Mouse (Mus musculus): Measurements from ENCODE around the gene Bnipl. TPM values are rescaled to one million over a fixed set of nuclear protein-coding genes. Genes with fewer than 3 reads are reported as not detected.

Bnipl gene
- polyA plus RNA-seq, 1 experiment, result 0.61 TPM

- no peaks in the 10 kb centered on the region; the same call in 1 of the 2 replicates for H3K4me1 ChIP-seq (ENCODE audit: control insufficient read depth, insufficient read depth, low read length)
- no peak overlapping the region for H3K4me3 ChIP-seq (ENCODE audit: insufficient read depth, low read length)
- H3K27ac ChIP-seq (ENCODE audit: insufficient read depth, low read length), result no peak overlapping the region
- no peak for TF ChIP-seq POLR2A (IDR thresholded peaks at IDR 0.05; ENCODE audit: extremely low read depth, insufficient read depth, low read length)
- no peak for TF ChIP-seq CTCF (IDR thresholded peaks at IDR 0.05; ENCODE audit: extremely low read depth, insufficient read depth, low read length)
Measured at GRCm38 (mm10) chr3:95246465-95247231, 4.3 kb downstream of the Bnipl start.

GRCm38 (mm10) chr3:95243086-95243485 lies 7.9 kb downstream of the Bnipl start:
- TF ChIP-seq POLR2A (IDR thresholded peaks at IDR 0.05; ENCODE audit: extremely low read depth, insufficient read depth, low read length) (no peak), CTCF (IDR thresholded peaks at IDR 0.05; ENCODE audit: extremely low read depth, insufficient read depth, low read length) (no peak)
- H3K4me1 ChIP-seq (ENCODE audit: control insufficient read depth, insufficient read depth, low read length), result no peaks in the 10 kb centered on the region; the same call in 1 of the 2 replicates
- no peak overlapping the region for H3K4me3 ChIP-seq (ENCODE audit: insufficient read depth, low read length)
- H3K27ac ChIP-seq (ENCODE audit: insufficient read depth, low read length), result no peak overlapping the region

GRCm38 (mm10) chr3:95241498-95241897 lies 9.5 kb downstream of the Bnipl start, which contains the start of gene Gm128:
Gm128 (minus strand) TSS chr3:95241598.
- no peak within 1 kb of the TSS for H3K4me3 ChIP-seq (ENCODE audit: insufficient read depth, low read length)
- H3K4me1 ChIP-seq (ENCODE audit: control insufficient read depth, insufficient read depth, low read length), result peaks cover 4% of the 10 kb centered on the region; the same call in 1 of the 2 replicates
- H3K27ac ChIP-seq (ENCODE audit: insufficient read depth, low read length), result no peak within 1 kb of the TSS
- TF ChIP-seq CTCF (IDR thresholded peaks at IDR 0.05; ENCODE audit: extremely low read depth, insufficient read depth, low read length) (no peak), POLR2A (IDR thresholded peaks at IDR 0.05; ENCODE audit: extremely low read depth, insufficient read depth, low read length) (no peak)

- no peak for TF ChIP-seq CTCF (IDR thresholded peaks at IDR 0.05; ENCODE audit: extremely low read depth, insufficient read depth, low read length)
- no peak for TF ChIP-seq POLR2A (IDR thresholded peaks at IDR 0.05; ENCODE audit: extremely low read depth, insufficient read depth, low read length)
- no peak overlapping the region for H3K27ac ChIP-seq (ENCODE audit: insufficient read depth, low read length)
- H3K4me3 ChIP-seq (ENCODE audit: insufficient read depth, low read length), result no peak overlapping the region
- peaks cover 4% of the 10 kb centered on the region; the same call in 1 of the 2 replicates for H3K4me1 ChIP-seq (ENCODE audit: control insufficient read depth, insufficient read depth, low read length)
Measured at GRCm38 (mm10) chr3:95240900-95241299, 10.1 kb downstream of the Bnipl start.

- H3K27ac ChIP-seq (ENCODE audit: insufficient read depth, low read length), result no peak overlapping the region
- TF ChIP-seq CTCF (IDR thresholded peaks at IDR 0.05; ENCODE audit: extremely low read depth, insufficient read depth, low read length) (no peak), POLR2A (IDR thresholded peaks at IDR 0.05; ENCODE audit: extremely low read depth, insufficient read depth, low read length) (no peak)
Measured at GRCm38 (mm10) chr3:95239971-95240370, 11.0 kb downstream of the Bnipl start.

GRCm38 (mm10) chr3:95239022-95239421 lies 12.0 kb downstream of the Bnipl start:
- TF ChIP-seq CTCF (IDR thresholded peaks at IDR 0.05; ENCODE audit: extremely low read depth, insufficient read depth, low read length) (no peak), POLR2A (IDR thresholded peaks at IDR 0.05; ENCODE audit: extremely low read depth, insufficient read depth, low read length) (no peak)
- H3K27ac ChIP-seq (ENCODE audit: insufficient read depth, low read length), result no peak overlapping the region
- H3K4me3 ChIP-seq (ENCODE audit: insufficient read depth, low read length), result no peak overlapping the region
- peaks cover 4% of the 10 kb centered on the region; the same call in 1 of the 2 replicates for H3K4me1 ChIP-seq (ENCODE audit: control insufficient read depth, insufficient read depth, low read length)

More at GRCm38 (mm10) chr3:95239971-95240370, 11.0 kb downstream of the Bnipl start:
- Histone ChIP-seq H3K4me1 (ENCODE audit: control insufficient read depth, insufficient read depth, low read length) (peaks cover 4% of the 10 kb centered on the region; the same call in 1 of the 2 replicates), H3K4me3 (ENCODE audit: insufficient read depth, low read length) (no peak overlapping the region)

GRCm38 (mm10) chr3:95237541-95238099 lies 13.4 kb downstream of the Bnipl start:
- H3K4me1 ChIP-seq (ENCODE audit: control insufficient read depth, insufficient read depth, low read length), result peaks cover 4% of the 10 kb centered on the region; the same call in 1 of the 2 replicates
- no peak overlapping the region for H3K27ac ChIP-seq (ENCODE audit: insufficient read depth, low read length)
- H3K4me3 ChIP-seq (ENCODE audit: insufficient read depth, low read length), result no peak overlapping the region
- no peak for TF ChIP-seq CTCF (IDR thresholded peaks at IDR 0.05; ENCODE audit: extremely low read depth, insufficient read depth, low read length)
- no peak for TF ChIP-seq POLR2A (IDR thresholded peaks at IDR 0.05; ENCODE audit: extremely low read depth, insufficient read depth, low read length)

- no peak for TF ChIP-seq POLR2A (IDR thresholded peaks at IDR 0.05; ENCODE audit: extremely low read depth, insufficient read depth, low read length)
- TF ChIP-seq CTCF (IDR thresholded peaks at IDR 0.05; ENCODE audit: extremely low read depth, insufficient read depth, low read length), result no peak
- Histone ChIP-seq H3K27ac (ENCODE audit: insufficient read depth, low read length) (no peak overlapping the region), H3K4me3 (ENCODE audit: insufficient read depth, low read length) (no peak overlapping the region), H3K4me1 (ENCODE audit: control insufficient read depth, insufficient read depth, low read length) (peaks cover 11% of the 10 kb centered on the region)
Measured at GRCm38 (mm10) chr3:95235386-95236301, 15.3 kb downstream of the Bnipl start.
